ENCODE assay signal across 8 mouse cellular contexts in genomic region chr3:90508287-90508949, GRCm38 (mm10). TPM values are rescaled to one million over a fixed set of nuclear protein-coding genes. Genes with fewer than 3 reads are reported as not detected.
DNase-seq lines count a peak whose midpoint lies in the region; ATAC-seq and TF ChIP-seq lines count a peak whose summit lies in the region.

No protein-coding gene starts in this region.

- H3K27me3 ChIP-seq in CH12.LX (replicated peaks) = no peaks in the 10 kb centered on the region
- peaks cover 14% of the 10 kb centered on the region for H3K27me3 ChIP-seq in forebrain, embryonic 13.5 days
- H3K27me3 ChIP-seq in liver, postnatal 0 days (ENCODE audit: insufficient read depth, low read length) = no peaks in the 10 kb centered on the region

- peaks cover 35% of the 10 kb centered on the region for H3K79me2 ChIP-seq in CH12.LX (replicated peaks; ENCODE audit: control insufficient read depth, extremely low read depth, insufficient read depth, poor library complexity, severe bottlenecking)

- in situ Hi-C loops in CH12.LX (cut with MboI; ENCODE audit: low pct_ligation_motif_present, low pct_unique_long_range_greater_than_20kb, low sequenced_read_pairs) = loop anchor here (5.0 kb wide), 1 partner anchor 104 kb away; the partner anchor contains the start of gene S100a6

- no peak for DNase-seq in gastrocnemius, adult 2 months
- DNase-seq in gastrocnemius, postnatal 25 days = no peak
- peak; percentile 35 for DNase-seq in CH12.LX (ENCODE audit: extremely low read depth)
- no peak for DNase-seq in liver, postnatal 0 days
- no peak for DNase-seq in right cerebral cortex, postnatal 10 days (ENCODE audit: low spot score in 2 of 2)
- DNase-seq in urinary bladder, postnatal 10 days (ENCODE audit: low spot score) = no peak

- TF ChIP-seq RAD21 in CH12.LX (IDR thresholded peaks at IDR 0.05; ENCODE audit: low read depth, low read length) = no peak

- no peak for TF ChIP-seq CTCF in gastrocnemius, adult 2 months (IDR thresholded peaks at IDR 0.05)
- peak in 1 of 2 experiments; percentile 34; a peak in 2 of 4 replicates for TF ChIP-seq CTCF in CH12.LX (conservative IDR thresholded peaks at IDR 0.05 in 1 of 2, IDR thresholded peaks at IDR 0.05 in 1 of 2; ENCODE audit: low read depth in 2 of 2, low read length in 2 of 2)
- no peak; the same call in 1 of the 2 replicates for TF ChIP-seq CTCF in liver, postnatal 0 days (IDR thresholded peaks at IDR 0.05; ENCODE audit: low read depth)

- H3K9ac ChIP-seq in CH12.LX (ENCODE audit: insufficient read depth, low read depth) = peak overlapping the region; percentile 100
- peak overlapping the region; percentile 99 for H3K9ac ChIP-seq in forebrain, embryonic 13.5 days
- peak overlapping the region; percentile 99 for H3K9ac ChIP-seq in liver, postnatal 0 days (replicated peaks)

- H3K4me1 ChIP-seq in CH12.LX (ENCODE audit: control insufficient read depth in 1 of 2, insufficient read depth in 2 of 2) = peaks cover 0 to 39% of the 10 kb centered on the region in 2 experiments; a peak in 2 of 4 replicates
- peaks cover 20% of the 10 kb centered on the region for H3K4me1 ChIP-seq in forebrain, embryonic 13.5 days
- H3K4me1 ChIP-seq in liver, postnatal 0 days (ENCODE audit: insufficient read depth) = peaks cover 9% of the 10 kb centered on the region

- peak overlapping the region; percentile 87 for H3K4me3 ChIP-seq in gastrocnemius, adult 2 months
- peak overlapping the region; percentile 86 to 98 (median 88) for H3K4me3 ChIP-seq in CH12.LX (replicated peaks in 1 of 3; ENCODE audit: low read depth in 2 of 3, low read length in 2 of 3, poor library complexity in 1 of 3)
- H3K4me3 ChIP-seq in forebrain, embryonic 13.5 days = peak overlapping the region; percentile 94
- H3K4me3 ChIP-seq in liver, postnatal 0 days (ENCODE audit: low read depth, low read length) = peak overlapping the region; percentile 96

- peak overlapping the region; percentile 100 for H3K27ac ChIP-seq in gastrocnemius, adult 2 months
- peak overlapping the region; percentile 79 for H3K27ac ChIP-seq in CH12.LX (ENCODE audit: insufficient read depth, low read depth)
- peak overlapping the region; percentile 93 for H3K27ac ChIP-seq in forebrain, embryonic 13.5 days
- H3K27ac ChIP-seq in liver, postnatal 0 days (ENCODE audit: low read depth) = peak overlapping the region; percentile 99

- WGBS in forebrain, embryonic 13.5 days = 4% methylated on average over 20 of the region's 20 CpGs
- 1% methylated on average over 20 of the region's 20 CpGs for WGBS in liver, postnatal 0 days (ENCODE audit: insufficient replicate concordance)

- no peak for TF ChIP-seq EP300 in CH12.LX (IDR thresholded peaks at IDR 0.05; ENCODE audit: low read length)
- TF ChIP-seq EP300 in liver, postnatal 0 days (IDR thresholded peaks at IDR 0.05; ENCODE audit: low read depth) = no peak

- no peak for ATAC-seq in forebrain, embryonic 13.5 days
- no peak for ATAC-seq in liver, postnatal 0 days
- no peak for ATAC-seq in megakaryocyte-erythroid progenitor cell, adult 5-6 weeks (replicated peaks; ENCODE audit: low FRiP score, low TSS enrichment, poor library complexity, severe bottlenecking)

- intact Hi-C loops in gastrocnemius, adult 2 months (cut with DNase I) = loop anchor here (2.0 kb wide), 1 partner anchor 18 kb away; the partner anchor contains the start of gene Snapin

- dilution Hi-C loops in CH12.LX (cut with MboI; ENCODE audit: extremely low pct_ligation_motif_present, extremely low pct_unique_long_range_greater_than_20kb, low sequenced_read_pairs) = no loop called here

- peak overlapping the region; percentile 99 for H3K4me2 ChIP-seq in CH12.LX (ENCODE audit: insufficient read depth, low read depth, poor library complexity, severe bottlenecking)
- peak overlapping the region; percentile 84 for H3K4me2 ChIP-seq in forebrain, embryonic 13.5 days
- H3K4me2 ChIP-seq in liver, postnatal 0 days (ENCODE audit: low read depth, low read length) = peak overlapping the region; percentile 79

- no peak for TF ChIP-seq POLR2A in CH12.LX (IDR thresholded peaks at IDR 0.05; ENCODE audit: low read depth, low read length)

- H3K9me3 ChIP-seq in CH12.LX (replicated peaks; ENCODE audit: low read length) = no peaks in the 10 kb centered on the region
- no peaks in the 10 kb centered on the region for H3K9me3 ChIP-seq in forebrain, embryonic 13.5 days (replicated peaks)
- H3K9me3 ChIP-seq in liver, postnatal 0 days (ENCODE audit: low read length) = no peaks in the 10 kb centered on the region

- H3K36me3 ChIP-seq in CH12.LX (replicated peaks in 1 of 2; ENCODE audit: control insufficient read depth in 1 of 2, insufficient read depth in 1 of 2, low read length in 1 of 2) = peaks cover 24 to 49% of the 10 kb centered on the region in 2 experiments
- H3K36me3 ChIP-seq in forebrain, embryonic 13.5 days (ENCODE audit: poor library complexity, severe bottlenecking) = peaks cover 41% of the 10 kb centered on the region
- peaks cover 45% of the 10 kb centered on the region for H3K36me3 ChIP-seq in liver, postnatal 0 days (replicated peaks; ENCODE audit: insufficient read depth, low read length)

TF ChIP-seq in CH12.LX, 34 proteins besides CTCF, POLR2A, EP300 and RAD21:
- TF ChIP-seq ZNF384 (IDR thresholded peaks at IDR 0.05; ENCODE audit: low read depth, low read length) (peak; percentile 53; the same call in 1 of the 2 replicates), CHD1 (IDR thresholded peaks at IDR 0.05; ENCODE audit: low read depth, low read length) (no peak), NELFE (IDR thresholded peaks at IDR 0.05; ENCODE audit: low read depth, low read length) (no peak), TBP (conservative IDR thresholded peaks at IDR 0.05; ENCODE audit: low read depth, low read length) (0 out of 2 replicates have a peak, but pooled peaks have one; percentile 20)

RNA-seq across cellular contexts. Expression of gene Chtop, which starts 0.9 kb away (rescaled TPM):
- total RNA-seq in gastrocnemius, adult 2 months (2021) = 100 to 1,000 TPM; 104 to 111 TPM
- total RNA-seq in gastrocnemius, postnatal 25 days (2021) = 10 to 100 TPM; 86.0 to 86.1 TPM
- 88.5 and 106 TPM in 2 replicates for total RNA-seq in CH12.LX (2012; rRNA removed)
- 130 and 134 TPM in 2 replicates for total RNA-seq in CH12.LX (2014; rRNA removed)
- polyA plus RNA-seq in CH12.LX (2012; ENCODE audit: insufficient read length, low read depth) = 126 and 137 TPM in 2 replicates
- polyA plus RNA-seq in forebrain, embryonic 13.5 days (2015; fragmentation: Nextera tagmentation; extraction: Ambion mirVana) = 214 and 215 TPM in 2 replicates
- polyA plus RNA-seq in liver, postnatal 0 days (2015; fragmentation: Nextera tagmentation; extraction: Ambion mirVana) = 39.9 and 42.9 TPM in 2 replicates
- total RNA-seq in megakaryocyte-erythroid progenitor cell, adult 5-6 weeks (2014; fragmentation: Nextera tagmentation) = 122 and 154 TPM in 2 replicates
- total RNA-seq in megakaryocyte-erythroid progenitor cell, adult 5-6 weeks (2017) = 118 and 119 TPM in 2 replicates

RNA-seq across cellular contexts. Expression of gene S100a1, which starts 5.8 kb away (rescaled TPM):
- total RNA-seq in gastrocnemius, adult 2 months (2021) = 100 to 1,000 TPM; 151 to 202 TPM
- total RNA-seq in gastrocnemius, postnatal 25 days (2021) = 100 to 1,000 TPM; 112 to 150 TPM
- total RNA-seq in CH12.LX (2012; rRNA removed) (8.9 and 13.2 TPM in 2 replicates), CH12.LX (2014; rRNA removed) (2.6 and 3.8 TPM in 2 replicates)
- polyA plus RNA-seq in CH12.LX (2012; ENCODE audit: insufficient read length, low read depth) = 2.7 and 5.0 TPM in 2 replicates
- polyA plus RNA-seq in forebrain, embryonic 13.5 days (2015; fragmentation: Nextera tagmentation; extraction: Ambion mirVana) = 5.0 and 6.8 TPM in 2 replicates
- polyA plus RNA-seq in liver, postnatal 0 days (2015; fragmentation: Nextera tagmentation; extraction: Ambion mirVana) = 116 and 118 TPM in 2 replicates
- 27.2 and 33.2 TPM in 2 replicates for total RNA-seq in megakaryocyte-erythroid progenitor cell, adult 5-6 weeks (2014; fragmentation: Nextera tagmentation)
- total RNA-seq in megakaryocyte-erythroid progenitor cell, adult 5-6 weeks (2017) = 55.0 and 57.4 TPM in 2 replicates

RNA-seq across cellular contexts. Expression of gene S100a13, which starts 5.8 kb away (rescaled TPM):
- total RNA-seq in gastrocnemius, adult 2 months (2021) = 10 to 100 TPM; 11.9 to 15.5 TPM
- total RNA-seq in gastrocnemius, postnatal 25 days (2021) = 10 to 100 TPM in 1 of 2 experiments, 1 to 10 TPM in 1; 9.5 to 16.8 TPM
- total RNA-seq in CH12.LX (2012; rRNA removed) (35.5 and 37.1 TPM in 2 replicates), CH12.LX (2014; rRNA removed) (37.1 and 41.6 TPM in 2 replicates)
- polyA plus RNA-seq in CH12.LX (2012; ENCODE audit: insufficient read length, low read depth) = 19.3 and 22.1 TPM in 2 replicates
- polyA plus RNA-seq in forebrain, embryonic 13.5 days (2015; fragmentation: Nextera tagmentation; extraction: Ambion mirVana) = 6.9 and 7.5 TPM in 2 replicates
- 35.5 and 36.1 TPM in 2 replicates for polyA plus RNA-seq in liver, postnatal 0 days (2015; fragmentation: Nextera tagmentation; extraction: Ambion mirVana)
- total RNA-seq in megakaryocyte-erythroid progenitor cell, adult 5-6 weeks (2014; fragmentation: Nextera tagmentation) = 14.8 and 33.6 TPM in 2 replicates
- total RNA-seq in megakaryocyte-erythroid progenitor cell, adult 5-6 weeks (2017) = 36.2 and 58.0 TPM in 2 replicates

RNA-seq across cellular contexts. Expression of gene Snapin, which starts 17.6 kb away (rescaled TPM):
- total RNA-seq in gastrocnemius, adult 2 months (2021) = 10 to 100 TPM; 71.8 to 74.4 TPM
- total RNA-seq in gastrocnemius, postnatal 25 days (2021) = 10 to 100 TPM; 57.4 to 60.0 TPM
- total RNA-seq in CH12.LX (2012; rRNA removed) = 18.4 and 18.9 TPM in 2 replicates
- total RNA-seq in CH12.LX (2014; rRNA removed) = 39.8 and 42.0 TPM in 2 replicates
- 33.0 and 37.8 TPM in 2 replicates for polyA plus RNA-seq in CH12.LX (2012; ENCODE audit: insufficient read length, low read depth)
- 73.5 and 76.5 TPM in 2 replicates for polyA plus RNA-seq in forebrain, embryonic 13.5 days (2015; fragmentation: Nextera tagmentation; extraction: Ambion mirVana)
- 23.6 and 24.2 TPM in 2 replicates for polyA plus RNA-seq in liver, postnatal 0 days (2015; fragmentation: Nextera tagmentation; extraction: Ambion mirVana)
- 37.0 and 38.1 TPM in 2 replicates for total RNA-seq in megakaryocyte-erythroid progenitor cell, adult 5-6 weeks (2014; fragmentation: Nextera tagmentation)
- 19.5 and 48.6 TPM in 2 replicates for total RNA-seq in megakaryocyte-erythroid progenitor cell, adult 5-6 weeks (2017)

RNA-seq across cellular contexts. Expression of gene S100a14, which starts 18.2 kb away (rescaled TPM):
- total RNA-seq in gastrocnemius, adult 2 months (2021) = under 1 TPM in 1 of 2 experiments, not detected in 1; 0.36 TPM
- under 1 TPM; 0.29 to 0.67 TPM for total RNA-seq in gastrocnemius, postnatal 25 days (2021)
- total RNA-seq in CH12.LX (2012; rRNA removed) (not detected in 2 replicates), CH12.LX (2014; rRNA removed) (not detected in 2 replicates)
- not detected in 2 replicates for polyA plus RNA-seq in CH12.LX (2012; ENCODE audit: insufficient read length, low read depth)
- not detected in 2 replicates for polyA plus RNA-seq in forebrain, embryonic 13.5 days (2015; fragmentation: Nextera tagmentation; extraction: Ambion mirVana)
- 0.09 TPM in 1 of 2 replicates, not detected in the other for polyA plus RNA-seq in liver, postnatal 0 days (2015; fragmentation: Nextera tagmentation; extraction: Ambion mirVana)
- total RNA-seq in megakaryocyte-erythroid progenitor cell, adult 5-6 weeks (2014; fragmentation: Nextera tagmentation) = not detected in 2 replicates
- total RNA-seq in megakaryocyte-erythroid progenitor cell, adult 5-6 weeks (2017) = 4.1 TPM in 1 of 2 replicates, not detected in the other
